Mouse (Mus musculus): ENCODE measurements around the gene Padi4. TPM values are rescaled to one million over a fixed set of nuclear protein-coding genes. Genes with fewer than 3 reads are reported as not detected.

Padi4 gene
- 1 to 10 TPM in 1 of 2 experiments, under 1 TPM in 1; 0.70 to 2.5 TPM for total RNA-seq (2021)
- 1.9 and 2.6 TPM in 2 replicates for polyA plus RNA-seq (2012; rRNA removed)
- long read RNA-seq, partial matches to known transcripts: 0 of 3 reads
- long read RNA-seq, other reads (novel, unspliced or antisense): 0 of 3 reads

- H3K27ac ChIP-seq: no peak within 1 kb of the TSS
- TF ChIP-seq CTCF (IDR thresholded peaks at IDR 0.05) (no peak), POLR2A (IDR thresholded peaks at IDR 0.05; ENCODE audit: insufficient read depth, low read depth, low read length) (no peak), EP300 (IDR thresholded peaks at IDR 0.05; ENCODE audit: insufficient read depth, low read depth, low read length) (no peak)
- no peak within 1 kb of the TSS for H3K4me3 ChIP-seq
- DNase-seq: no peak
- no peaks in the 10 kb centered on the region for H3K79me2 ChIP-seq (replicated peaks; ENCODE audit: control insufficient read depth, insufficient read depth, low read length)
- WGBS: 85% methylated on average over 21 of the region's 21 CpGs
- intact Hi-C loops (cut with DNase I): no loop called here
- H3K4me1 ChIP-seq (ENCODE audit: control insufficient read depth, insufficient read depth, low read length): peaks cover 3% of the 10 kb centered on the region; the same call in 1 of the 2 replicates
- no peaks in the 10 kb centered on the region for H3K36me3 ChIP-seq (ENCODE audit: control insufficient read depth, insufficient read depth, low read length)
- no peak within 1 kb of the TSS for H3K9ac ChIP-seq (ENCODE audit: low read depth, low read length)
- no peaks in the 10 kb centered on the region for H3K27me3 ChIP-seq (ENCODE audit: control insufficient read depth, insufficient read depth, low read length)
Observed at GRCm38 (mm10) chr4:140774025-140774800, at the start of gene Padi4. Gene Padi4 (minus strand): TSS chr4:140774236.

GRCm38 (mm10) chr4:140821988-140822387, 48.0 kb upstream of the Padi4 start:
- DNase-seq: peak; percentile 29 to 36
- TF ChIP-seq EP300 (IDR thresholded peaks at IDR 0.05; ENCODE audit: insufficient read depth, low read depth, low read length): no peak
- TF ChIP-seq CTCF (IDR thresholded peaks at IDR 0.05): peak; percentile 59
- Histone ChIP-seq H3K27ac (no peak overlapping the region), H3K27me3 (ENCODE audit: control insufficient read depth, insufficient read depth, low read length) (no peaks in the 10 kb centered on the region), H3K4me1 (ENCODE audit: control insufficient read depth, insufficient read depth, low read length) (no peaks in the 10 kb centered on the region), H3K9ac (ENCODE audit: low read depth, low read length) (no peak overlapping the region), H3K4me3 (no peak overlapping the region), H3K36me3 (ENCODE audit: control insufficient read depth, insufficient read depth, low read length) (no peaks in the 10 kb centered on the region), H3K79me2 (replicated peaks; ENCODE audit: control insufficient read depth, insufficient read depth, low read length) (no peaks in the 10 kb centered on the region)
- intact Hi-C loops (cut with DNase I): no loop called here
- 76% methylated on average over 5 of the region's 5 CpGs for WGBS

- Histone ChIP-seq H3K27me3 (ENCODE audit: control insufficient read depth, insufficient read depth, low read length) (peaks cover 1% of the 10 kb centered on the region; the same call in 1 of the 2 replicates), H3K36me3 (ENCODE audit: control insufficient read depth, insufficient read depth, low read length) (no peaks in the 10 kb centered on the region), H3K4me3 (no peak overlapping the region), H3K79me2 (replicated peaks; ENCODE audit: control insufficient read depth, insufficient read depth, low read length) (no peaks in the 10 kb centered on the region), H3K27ac (no peak overlapping the region), H3K4me1 (ENCODE audit: control insufficient read depth, insufficient read depth, low read length) (no peaks in the 10 kb centered on the region), H3K9ac (ENCODE audit: low read depth, low read length) (no peak overlapping the region)
- WGBS: 92% methylated on average over 8 of the region's 8 CpGs
- DNase-seq: no peak
- TF ChIP-seq CTCF (IDR thresholded peaks at IDR 0.05) (no peak), POLR2A (IDR thresholded peaks at IDR 0.05; ENCODE audit: insufficient read depth, low read depth, low read length) (no peak)
- intact Hi-C loops (cut with DNase I): loop anchor here (5.0 kb wide), 1 partner anchor 140 kb away; no protein-coding TSS in a partner anchor
Observed at GRCm38 (mm10) chr4:140817413-140817812, 43.4 kb upstream of the Padi4 start.

- no peak overlapping the region for H3K9ac ChIP-seq (ENCODE audit: low read depth, low read length)
- H3K4me1 ChIP-seq (ENCODE audit: control insufficient read depth, insufficient read depth, low read length): no peaks in the 10 kb centered on the region
- 15% methylated on average over 10 of the region's 10 CpGs for whole genome bisulfite sequencing
- peak in 1 of 2 experiments; percentile 16 for DNase-seq
- no peak overlapping the region for H3K4me3 ChIP-seq
- no peaks in the 10 kb centered on the region for H3K36me3 ChIP-seq (ENCODE audit: control insufficient read depth, insufficient read depth, low read length)
- H3K79me2 ChIP-seq (replicated peaks; ENCODE audit: control insufficient read depth, insufficient read depth, low read length): no peaks in the 10 kb centered on the region
- intact Hi-C loops (cut with DNase I): loop anchor here (5.0 kb wide), 1 partner anchor 141 kb away; no protein-coding TSS in a partner anchor
- H3K27me3 ChIP-seq (ENCODE audit: control insufficient read depth, insufficient read depth, low read length): peaks cover 1% of the 10 kb centered on the region; the same call in 1 of the 2 replicates
- TF ChIP-seq POLR2A (IDR thresholded peaks at IDR 0.05; ENCODE audit: insufficient read depth, low read depth, low read length) (no peak), CTCF (IDR thresholded peaks at IDR 0.05) (no peak), EP300 (IDR thresholded peaks at IDR 0.05; ENCODE audit: insufficient read depth, low read depth, low read length) (no peak)
- no peak overlapping the region for H3K27ac ChIP-seq
Observed at GRCm38 (mm10) chr4:140815996-140816917, 42.2 kb upstream of the Padi4 start.

GRCm38 (mm10) chr4:140815496-140815895, 41.5 kb upstream of the Padi4 start:
- no peak for DNase-seq
- intact Hi-C loops (cut with DNase I): loop anchor here (5.0 kb wide), 1 partner anchor 142 kb away; no protein-coding TSS in a partner anchor
- Histone ChIP-seq H3K79me2 (replicated peaks; ENCODE audit: control insufficient read depth, insufficient read depth, low read length) (no peaks in the 10 kb centered on the region), H3K27ac (no peak overlapping the region), H3K4me1 (ENCODE audit: control insufficient read depth, insufficient read depth, low read length) (no peaks in the 10 kb centered on the region), H3K27me3 (ENCODE audit: control insufficient read depth, insufficient read depth, low read length) (peaks cover 1% of the 10 kb centered on the region; the same call in 1 of the 2 replicates), H3K36me3 (ENCODE audit: control insufficient read depth, insufficient read depth, low read length) (no peaks in the 10 kb centered on the region), H3K4me3 (no peak overlapping the region), H3K9ac (ENCODE audit: low read depth, low read length) (no peak overlapping the region)
- no peak for TF ChIP-seq CTCF (IDR thresholded peaks at IDR 0.05)
- WGBS: 45% methylated on average over 5 of the region's 5 CpGs
